Mouse (Mus musculus) forebrain, embryonic 12.5 days (tissue): ENCODE results near the gene AC161166.1. TPM values are rescaled to one million over a fixed set of nuclear protein-coding genes. Genes with fewer than 3 reads are reported as not detected.

Experiments used
- ATAC-seq: fragments of 200-750 bp; cut with Nextera tagmentation; 2 replicates; pipeline ENCODE4 v1.8.0; 2017; ENCODE audit warnings: moderate TSS enrichment; ENCODE audit not compliant: low FRiP score
- H3K27ac ChIP-seq: fragments of 300-500 bp; sonication (generic); 2 replicates; pipeline ENCODE4 v1.5.1; 2016; ENCODE audit warnings: mild to moderate bottlenecking
- H3K27me3 ChIP-seq: fragments of 300-500 bp; sonication (generic); 2 replicates; pipeline ENCODE4 v1.6.1; 2016; ENCODE audit warnings: mild to moderate bottlenecking
- H3K36me3 ChIP-seq: fragments of 300-500 bp; sonication (generic); replicated peaks from 2 replicates; pipeline ENCODE4 v1.6.1; 2016; ENCODE audit warnings: mild to moderate bottlenecking
- H3K4me1 ChIP-seq: fragments of 300-500 bp; sonication (generic); 2 replicates; pipeline ENCODE4 v1.6.1; 2016
- H3K4me2 ChIP-seq: fragments of 300-500 bp; sonication (generic); 2 replicates; pipeline ENCODE4 v1.6.1; 2016; ENCODE audit warnings: mild to moderate bottlenecking, moderate library complexity
- H3K4me3 ChIP-seq: fragments of 300-500 bp; sonication (generic); replicated peaks from 2 replicates; pipeline ENCODE4 v1.5.1; 2016; ENCODE audit warnings: mild to moderate bottlenecking
- H3K9ac ChIP-seq: fragments of 300-500 bp; sonication (generic); 2 replicates; pipeline ENCODE4 v1.6.1; 2016; ENCODE audit warnings: mild to moderate bottlenecking
- H3K9me3 ChIP-seq: fragments of 300-500 bp; sonication (generic); 2 replicates; pipeline ENCODE4 v1.6.1; 2016
- whole genome bisulfite sequencing: fragments of 180-500 bp; shearing (Covaris S2); methylation state at CpG from one replicate; pipeline ENCODE4 v1.1.7; 2016; 5-methylcytosine and 5-hydroxymethylcytosine counted together
- polyA plus RNA-seq: library from polyadenylated mRNA; unstranded; fragments of >200 nt; fragmentation: Nextera tagmentation; extraction: Ambion mirVana; gene quantifications from 2 replicates; pipeline ENCODE4 v1.2.1, GENCODE M21; 2016

Gene AC161166.1
- polyA plus RNA-seq, 1 experiment from 2014 or later, result 1.6 TPM

DNA sequence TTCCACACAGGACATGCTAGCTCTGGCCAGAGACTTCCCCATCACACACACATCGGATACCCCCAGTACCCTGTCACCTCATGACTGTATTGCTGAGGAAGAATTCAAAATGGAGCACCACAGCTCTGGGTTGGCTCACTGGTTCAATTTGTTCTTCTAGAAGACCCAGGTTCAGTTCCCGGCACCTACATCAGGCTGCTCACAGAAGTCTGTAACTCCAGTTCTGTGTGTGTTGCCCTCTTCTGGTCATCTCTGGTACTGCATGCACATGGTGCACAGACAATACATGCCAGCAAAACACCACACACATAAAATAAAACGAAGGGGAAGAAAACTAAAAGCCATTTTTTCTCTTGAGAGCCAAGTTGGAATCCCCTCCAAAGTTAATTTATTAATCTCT is 43.1 kb downstream of the AC161166.1 start:
- no peak for ATAC-seq
- Histone ChIP-seq H3K9ac (no peak overlapping the region), H3K27ac (no peak overlapping the region), H3K4me3 (no peak overlapping the region), H3K27me3 (no peaks in the 10 kb centered on the region), H3K4me1 (no peaks in the 10 kb centered on the region), H3K36me3 (no peaks in the 10 kb centered on the region), H3K4me2 (no peak overlapping the region), H3K9me3 (0 out of 2 replicates have a peak, but pooled peaks cover 7% of the 10 kb centered on the region)
- 84% methylated on average over 3 of the region's 3 CpGs for WGBS

DNA sequence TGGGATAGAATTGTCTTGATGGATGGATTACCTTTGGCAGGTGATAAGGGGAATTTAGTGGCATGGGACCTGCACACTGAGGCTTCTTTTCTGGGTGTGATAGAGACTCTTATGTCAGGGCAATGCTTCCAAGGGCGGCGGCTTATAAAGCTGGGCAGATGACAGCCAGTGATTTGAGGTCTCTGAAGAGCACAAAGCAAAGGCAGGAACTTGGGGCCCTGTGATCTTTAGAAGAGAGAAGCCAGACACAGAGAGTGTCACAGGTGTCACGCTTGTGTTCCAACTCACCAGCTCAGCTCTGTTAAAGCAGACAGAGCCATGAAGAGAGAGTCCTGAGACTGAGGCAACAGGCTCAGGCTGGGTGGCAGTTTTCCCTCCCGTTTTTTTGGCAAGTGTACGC is 44.4 kb downstream of the AC161166.1 start:
- no peak overlapping the region for H3K9ac ChIP-seq
- 0 out of 2 replicates have a peak, but pooled peaks cover 4% of the 10 kb centered on the region for H3K4me1 ChIP-seq
- WGBS, result 89% methylated on average over 5 of the region's 5 CpGs
- no peak for ATAC-seq
- peaks cover 5% of the 10 kb centered on the region for H3K27me3 ChIP-seq
- H3K36me3 ChIP-seq, result no peaks in the 10 kb centered on the region
- no peak overlapping the region for H3K4me2 ChIP-seq
- no peak overlapping the region for H3K27ac ChIP-seq
- H3K4me3 ChIP-seq, result no peak overlapping the region
- H3K9me3 ChIP-seq, result 0 out of 2 replicates have a peak, but pooled peaks cover 7% of the 10 kb centered on the region

DNA sequence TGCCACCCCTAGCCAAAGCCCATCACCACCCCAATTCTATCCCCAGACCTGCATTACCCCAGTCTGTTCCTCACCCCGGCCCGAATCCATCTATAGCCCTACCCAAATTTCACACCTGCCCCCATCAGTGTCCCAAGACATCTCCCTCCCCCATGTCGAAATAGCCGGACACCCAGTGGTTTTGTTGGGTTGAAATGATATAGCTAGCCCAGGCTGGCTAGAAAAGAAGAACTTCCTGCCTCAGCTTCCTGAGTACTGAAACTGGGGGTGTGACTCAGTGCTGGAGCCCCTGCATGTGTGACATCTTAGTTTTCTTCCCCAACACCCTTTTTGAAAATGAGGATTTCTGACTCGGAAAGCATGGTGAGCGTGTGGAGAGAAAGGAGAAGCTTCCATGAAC is 45.4 kb downstream of the AC161166.1 start:
- Histone ChIP-seq H3K4me3 (no peak overlapping the region), H3K27ac (no peak overlapping the region), H3K36me3 (no peaks in the 10 kb centered on the region), H3K4me2 (no peak overlapping the region), H3K9me3 (0 out of 2 replicates have a peak, but pooled peaks cover 7% of the 10 kb centered on the region), H3K9ac (no peak overlapping the region), H3K4me1 (peaks cover 9% of the 10 kb centered on the region; the same call in 1 of the 2 replicates), H3K27me3 (peaks cover 15% of the 10 kb centered on the region)
- no peak for ATAC-seq
- WGBS, result 91% methylated on average over 6 of the region's 6 CpGs

DNA sequence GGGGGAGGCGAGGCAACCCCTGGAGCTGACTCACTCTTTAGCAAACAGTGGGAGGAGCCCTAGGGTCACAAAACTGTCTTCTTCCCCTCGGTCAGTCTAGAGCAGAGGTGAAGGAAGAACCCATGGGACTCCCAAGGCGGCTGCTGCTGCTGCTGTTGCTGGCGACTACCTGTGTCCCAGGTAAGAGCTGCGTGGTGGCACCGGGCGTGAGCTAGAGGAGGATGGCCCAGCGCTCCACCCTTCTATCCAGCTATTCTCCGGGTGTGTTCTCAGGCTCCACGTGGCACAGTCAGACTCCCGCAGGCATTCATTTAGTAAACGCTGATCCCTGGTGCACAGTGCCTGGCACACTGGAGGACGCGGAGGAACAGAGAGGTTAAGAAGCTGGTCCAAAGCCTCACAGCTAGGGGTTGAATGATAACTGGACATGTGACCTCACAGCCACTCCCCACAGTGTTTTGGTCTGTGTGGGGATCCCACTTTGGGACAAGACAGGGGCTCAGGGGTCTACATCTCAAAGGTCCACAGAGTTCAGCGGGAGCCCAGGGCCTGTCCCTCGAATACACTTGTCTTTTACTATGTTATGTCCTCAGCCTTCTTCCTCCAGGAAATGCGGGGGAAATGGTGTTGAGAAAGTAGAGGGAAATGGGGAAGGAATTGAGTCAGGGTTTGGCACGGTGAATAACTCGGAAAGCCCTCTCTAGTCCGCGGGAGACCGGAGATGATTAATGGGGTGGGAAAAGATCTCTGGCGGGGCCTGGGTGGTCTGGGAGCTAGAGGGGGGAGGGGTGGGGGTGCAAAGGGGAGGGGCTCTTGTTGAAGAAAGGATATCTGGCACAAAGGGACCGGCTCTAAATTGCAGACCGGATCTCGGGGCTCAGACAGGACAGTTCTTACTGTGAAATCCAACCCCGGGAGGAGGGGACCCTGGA is 49.6 kb downstream of the AC161166.1 start, which contains the start of gene Plaur:
TSS of gene Plaur (plus strand) at position 97 of the 932 bp plus-strand sequence.
- ATAC-seq, result no peak
- Histone ChIP-seq H3K27ac (no peak within 1 kb of the TSS), H3K9me3 (no peaks in the 10 kb centered on the region), H3K4me1 (peaks cover 9% of the 10 kb centered on the region; the same call in 1 of the 2 replicates), H3K4me3 (no peak within 1 kb of the TSS), H3K4me2 (peak within 1 kb of the TSS; percentile 15), H3K36me3 (no peaks in the 10 kb centered on the region), H3K9ac (no peak within 1 kb of the TSS), H3K27me3 (peaks cover 26% of the 10 kb centered on the region)
- WGBS, result 10% methylated on average over 27 of the region's 27 CpGs

DNA sequence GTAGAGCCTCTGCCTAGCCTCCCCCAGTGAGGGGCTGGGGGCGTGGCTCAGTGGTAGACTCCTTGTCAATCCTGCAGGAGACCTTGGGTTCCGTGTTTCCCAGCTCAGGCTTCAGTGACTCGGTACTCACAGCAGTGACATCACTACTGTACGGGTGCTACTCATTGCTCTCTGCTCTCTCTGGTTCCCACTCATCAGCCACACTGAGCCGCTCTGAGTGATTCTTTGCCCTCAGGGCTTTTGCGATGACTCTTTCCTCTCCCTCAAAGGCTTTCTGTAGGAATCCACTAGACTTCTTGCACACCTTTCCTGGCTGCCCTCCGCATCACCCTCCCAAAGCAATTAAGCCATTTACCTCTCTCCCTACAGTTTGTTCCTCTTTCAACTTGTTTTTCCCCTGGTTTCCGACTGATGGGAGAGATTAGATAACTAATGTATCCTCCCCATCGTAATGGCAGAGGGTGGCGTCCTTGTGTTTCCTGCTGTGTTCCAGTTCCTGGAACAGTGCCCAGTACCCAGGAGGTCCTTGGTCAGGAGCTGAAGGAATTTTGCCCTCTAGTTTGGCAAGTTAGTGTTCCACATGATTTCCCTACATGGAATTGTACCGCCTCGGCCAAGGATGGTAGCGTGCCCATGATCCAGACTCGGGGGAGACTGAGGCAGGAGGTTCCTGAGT is 50.7 kb downstream of the AC161166.1 start:
- no peaks in the 10 kb centered on the region for H3K9me3 ChIP-seq
- no peaks in the 10 kb centered on the region for H3K36me3 ChIP-seq
- peaks cover 9% of the 10 kb centered on the region; the same call in 1 of the 2 replicates for H3K4me1 ChIP-seq
- WGBS, result 76% methylated on average over 14 of the region's 14 CpGs
- ATAC-seq, result no peak
- H3K27ac ChIP-seq, result no peak overlapping the region
- H3K9ac ChIP-seq, result no peak overlapping the region
- no peak overlapping the region for H3K4me3 ChIP-seq
- H3K27me3 ChIP-seq, result peaks cover 26% of the 10 kb centered on the region
- no peak overlapping the region for H3K4me2 ChIP-seq

Other genes with a start within 250 kb of the AC161166.1 start
- gene Zfp93, start 242.0 kb downstream of the AC161166.1 start, polyA plus RNA-seq, result 7.6 and 7.7 TPM in 2 replicates
- gene Zfp61, start 211.2 kb downstream of the AC161166.1 start, polyA plus RNA-seq, result 44.5 and 44.8 TPM in 2 replicates
- gene Zfp94, start 195.8 kb downstream of the AC161166.1 start, polyA plus RNA-seq, result 17.8 and 19.0 TPM in 2 replicates
- not detected in 2 replicates for gene Tescl, start 178.5 kb downstream of the AC161166.1 start, polyA plus RNA-seq
- not detected in 2 replicates for gene Lypd5, start 163.3 kb downstream of the AC161166.1 start, polyA plus RNA-seq
- 1.1 and 1.4 TPM in 2 replicates for gene Kcnn4, start 142.2 kb downstream of the AC161166.1 start, polyA plus RNA-seq
- gene Smg9, start 112.8 kb downstream of the AC161166.1 start, polyA plus RNA-seq, result 25.6 and 29.1 TPM in 2 replicates
- gene Irgc1, start 60.2 kb downstream of the AC161166.1 start, polyA plus RNA-seq, result not detected in 2 replicates
- 1.0 and 1.2 TPM in 2 replicates for gene Plaur, start 50.0 kb downstream of the AC161166.1 start, polyA plus RNA-seq
- 32.1 and 38.3 TPM in 2 replicates for gene Cadm4, start 30.4 kb downstream of the AC161166.1 start, polyA plus RNA-seq
- 170 and 182 TPM in 2 replicates for gene Zfp428, start 5.4 kb downstream of the AC161166.1 start, polyA plus RNA-seq
- 24.7 and 25.2 TPM in 2 replicates for gene Irgq, start 18.2 kb upstream of the AC161166.1 start, polyA plus RNA-seq
- not detected in 2 replicates for gene Pinlyp, start 33.7 kb upstream of the AC161166.1 start, polyA plus RNA-seq
- 105 and 107 TPM in 2 replicates for gene Xrcc1, start 33.8 kb upstream of the AC161166.1 start, polyA plus RNA-seq
- 15.3 and 15.7 TPM in 2 replicates for gene Ethe1, start 75.1 kb upstream of the AC161166.1 start, polyA plus RNA-seq
- 3.1 and 3.5 TPM in 2 replicates for gene Zfp575, start 75.2 kb upstream of the AC161166.1 start, polyA plus RNA-seq
- not detected in 2 replicates for gene Phldb3, start 98.3 kb upstream of the AC161166.1 start, polyA plus RNA-seq
- gene Lypd3, start 124.1 kb upstream of the AC161166.1 start, polyA plus RNA-seq, result 0.42 and 0.56 TPM in 2 replicates
- not detected in 2 replicates for gene Tex101, start 164.2 kb upstream of the AC161166.1 start, polyA plus RNA-seq
- gene BC049730, start 196.8 kb upstream of the AC161166.1 start, polyA plus RNA-seq, result not detected in 2 replicates
- not detected in 2 replicates for gene Gm4763, start 214.5 kb upstream of the AC161166.1 start, polyA plus RNA-seq
- 0.20 TPM in 1 of 2 replicates, not detected in the other for gene Cd177, start 247.9 kb upstream of the AC161166.1 start, polyA plus RNA-seq